Mouse (Mus musculus) layer of hippocampus, adult 2 months (tissue): ENCODE results near the gene Ergic2. TPM values are rescaled to one million over a fixed set of nuclear protein-coding genes. Genes with fewer than 3 reads are reported as not detected.

Experiments
- DNase-seq, 2 experiments: peaks; one replicate each; pipeline ENCODE4 v3.0.0; 2022; ENCODE audit warnings: low spot score in 2 of 2
- H3K27ac ChIP-seq: fragments of 200-600 bp; 2 replicates; pipeline ENCODE4 v1.8.1; 2022
- H3K4me3 ChIP-seq: fragments of 200-600 bp; 2 replicates; pipeline ENCODE4 v1.8.1; 2022; ENCODE audit warnings: mild to moderate bottlenecking
- CTCF ChIP-seq: fragments of 200-600 bp; conservative IDR thresholded peaks from 2 replicates; pipeline ENCODE4 v1.8.1; 2022; ENCODE audit warnings: antibody characterized with exemption, mild to moderate bottlenecking, moderate library complexity
- long read RNA-seq, 2 experiments: library from polyadenylated mRNA; stranded (forward); transcript quantifications; one replicate each; pipeline ENCODE4 v2.0.0; 2021; ENCODE audit warnings: borderline mapping rate in 2 of 2
- total RNA-seq, 2 experiments: library from RNA; stranded (reverse); gene quantifications; 2 replicates each; pipeline ENCODE4 v1.2.3; 2021

Ergic2 gene
- 10 to 100 TPM; 60.4 to 64.6 TPM for total RNA-seq
- long read RNA-seq, experiment 1, full-length matches to known transcripts: 42 of 48 reads
- long read RNA-seq, experiment 1, partial matches to known transcripts: 0 of 48 reads
- long read RNA-seq, experiment 1, other reads (novel, unspliced or antisense): 6 of 48 reads
- long read RNA-seq, experiment 2, full-length matches to known transcripts: 69 of 86 reads
- long read RNA-seq, experiment 2, partial matches to known transcripts: 1 of 86 reads
- long read RNA-seq, experiment 2, other reads (novel, unspliced or antisense): 16 of 86 reads

- Histone ChIP-seq H3K27ac (peak within 1 kb of the TSS; percentile 95), H3K4me3 (peak within 1 kb of the TSS; percentile 92)
- peak; percentile 95 to 99 for DNase-seq
- TF ChIP-seq CTCF: no peak
Measured at GRCm38 (mm10) chr6:148211897-148212680, at the start of gene Ergic2. Gene Ergic2, minus strand, starts transcription at chr6:148212374.

- DNase-seq: no peak
- no peak overlapping the region for H3K4me3 ChIP-seq
- no peak overlapping the region for H3K27ac ChIP-seq
- no peak for TF ChIP-seq CTCF
Measured at GRCm38 (mm10) chr6:148260729-148261101, 48.5 kb upstream of the Ergic2 start.

- no peak for TF ChIP-seq CTCF
- no peak for DNase-seq
- Histone ChIP-seq H3K4me3 (no peak overlapping the region), H3K27ac (0 out of 2 replicates have a peak overlapping the region, but pooled peaks have one; percentile 24)
Measured at GRCm38 (mm10) chr6:148259979-148260728, 48.0 kb upstream of the Ergic2 start.

- TF ChIP-seq CTCF: no peak
- H3K27ac ChIP-seq: no peak overlapping the region
- DNase-seq: no peak
- H3K4me3 ChIP-seq: no peak overlapping the region
Measured at GRCm38 (mm10) chr6:148259074-148259473, 46.9 kb upstream of the Ergic2 start.

- Histone ChIP-seq H3K4me3 (no peak overlapping the region), H3K27ac (no peak overlapping the region)
- no peak for TF ChIP-seq CTCF
- no peak for DNase-seq
Measured at GRCm38 (mm10) chr6:148257805-148258204, 45.6 kb upstream of the Ergic2 start.

- DNase-seq: no peak
- no peak for TF ChIP-seq CTCF
- H3K27ac ChIP-seq: no peak overlapping the region
- no peak overlapping the region for H3K4me3 ChIP-seq
Measured at GRCm38 (mm10) chr6:148256109-148256508, 43.9 kb upstream of the Ergic2 start.

- TF ChIP-seq CTCF: no peak
- no peak overlapping the region for H3K4me3 ChIP-seq
- no peak overlapping the region for H3K27ac ChIP-seq
- no peak for DNase-seq
Measured at GRCm38 (mm10) chr6:148255395-148256053, 43.4 kb upstream of the Ergic2 start.

- Histone ChIP-seq H3K27ac (no peak overlapping the region), H3K4me3 (no peak overlapping the region)
- TF ChIP-seq CTCF: no peak
- no peak for DNase-seq
Measured at GRCm38 (mm10) chr6:148249221-148249620, 37.0 kb upstream of the Ergic2 start.

GRCm38 (mm10) chr6:148248625-148249024 lies 36.5 kb upstream of the Ergic2 start:
- TF ChIP-seq CTCF: peak; percentile 87
- Histone ChIP-seq H3K4me3 (no peak overlapping the region), H3K27ac (no peak overlapping the region)
- peak; percentile 51 to 66 for DNase-seq

GRCm38 (mm10) chr6:148246544-148246943 lies 34.4 kb upstream of the Ergic2 start:
- no peak for TF ChIP-seq CTCF
- no peak overlapping the region for H3K27ac ChIP-seq
- no peak for DNase-seq
- H3K4me3 ChIP-seq: no peak overlapping the region

- DNase-seq: no peak
- no peak for TF ChIP-seq CTCF
- H3K4me3 ChIP-seq: no peak overlapping the region
- H3K27ac ChIP-seq: no peak overlapping the region
Measured at GRCm38 (mm10) chr6:148244836-148245235, 32.7 kb upstream of the Ergic2 start.

GRCm38 (mm10) chr6:148242304-148242703 lies 30.1 kb upstream of the Ergic2 start:
- no peak for DNase-seq
- no peak overlapping the region for H3K4me3 ChIP-seq
- TF ChIP-seq CTCF: peak; percentile 64
- H3K27ac ChIP-seq: no peak overlapping the region
